Mouse (Mus musculus) layer of hippocampus, adult 9-10 months (tissue): Measurements from ENCODE around the gene Aldh1a3.

Source experiments
- DNase-seq: peaks from one replicate; pipeline ENCODE4 v3.0.0; 2022; ENCODE audit warnings: low spot score

Gene Aldh1a3

GRCm38 (mm10) chr7:66427437-66428161 is at the start of gene Aldh1a3:
Aldh1a3 (minus strand) TSS chr7:66427517.
- DNase-seq: no peak

GRCm38 (mm10) chr7:66476289-66476688 is 49.0 kb upstream of the Aldh1a3 start:
- DNase-seq: no peak

DNA sequence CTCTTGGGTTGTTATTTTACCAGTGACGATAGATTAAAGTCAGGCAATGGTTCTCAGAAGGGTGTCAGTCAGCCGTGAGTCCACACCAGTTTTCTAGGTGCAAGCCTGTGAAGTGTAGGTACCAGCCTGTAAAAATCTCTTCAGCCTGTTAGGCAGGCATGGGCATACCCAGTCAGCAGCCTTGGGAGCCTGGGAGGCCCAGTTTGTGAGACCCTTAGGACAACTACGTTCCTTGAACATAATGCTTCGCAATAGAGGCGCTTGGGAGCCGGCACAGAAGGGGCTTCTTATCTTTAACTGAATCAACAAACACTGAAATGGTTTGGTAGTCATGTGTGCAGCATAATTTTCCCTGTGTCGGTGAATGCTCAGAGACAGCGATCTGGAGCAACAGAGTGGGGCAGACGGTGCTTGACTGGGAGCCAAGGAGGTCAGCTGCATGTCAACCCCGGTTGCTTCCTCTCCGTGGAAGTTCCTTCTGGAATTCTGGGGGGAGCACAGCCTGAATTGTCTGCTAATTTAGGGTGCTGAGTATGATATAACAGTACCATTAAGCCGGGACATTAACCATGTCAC is 44.4 kb upstream of the Aldh1a3 start:
- no peak for DNase-seq

DNA sequence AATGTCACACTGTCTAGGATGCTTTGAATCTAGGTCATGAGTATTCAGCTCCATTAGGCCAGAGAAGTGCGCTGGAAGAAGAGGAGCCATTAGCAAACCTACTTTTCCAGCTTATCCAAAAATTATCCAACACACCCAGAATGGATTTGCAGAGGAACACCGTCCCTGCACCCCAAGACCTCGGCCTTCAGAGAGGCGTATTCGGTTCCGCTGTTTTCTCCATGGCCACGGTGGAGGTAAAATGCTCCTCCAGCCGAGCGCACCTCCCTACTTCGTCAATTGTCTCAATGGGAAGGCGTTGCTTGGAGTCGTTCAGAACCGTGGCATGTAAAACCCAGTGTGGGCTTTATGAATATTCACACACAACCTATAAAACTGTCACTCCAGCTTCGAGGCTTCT is 39.3 kb upstream of the Aldh1a3 start:
- DNase-seq: no peak

DNA sequence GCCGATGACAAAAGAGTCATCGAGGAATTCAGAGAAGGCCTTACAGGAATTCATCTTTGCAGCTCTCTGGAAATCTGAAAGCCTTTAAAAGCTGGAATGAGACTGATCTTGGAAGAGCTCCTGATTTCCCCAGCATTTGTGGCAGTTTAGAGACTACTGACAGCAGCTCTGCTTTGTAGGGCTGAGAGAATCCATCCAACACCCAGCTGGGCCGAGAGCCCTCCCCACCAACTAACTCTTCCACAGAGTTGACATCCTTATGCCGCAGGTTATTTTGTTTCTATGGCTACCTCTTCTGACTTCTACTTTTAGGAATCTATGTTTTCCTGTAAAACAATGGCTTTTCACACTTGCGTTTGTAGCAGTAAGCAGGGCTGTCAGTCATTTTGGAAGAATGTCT is 37.9 kb upstream of the Aldh1a3 start:
- no peak for DNase-seq

GRCm38 (mm10) chr7:66463081-66463480 is 35.8 kb upstream of the Aldh1a3 start:
- no peak for DNase-seq

DNA sequence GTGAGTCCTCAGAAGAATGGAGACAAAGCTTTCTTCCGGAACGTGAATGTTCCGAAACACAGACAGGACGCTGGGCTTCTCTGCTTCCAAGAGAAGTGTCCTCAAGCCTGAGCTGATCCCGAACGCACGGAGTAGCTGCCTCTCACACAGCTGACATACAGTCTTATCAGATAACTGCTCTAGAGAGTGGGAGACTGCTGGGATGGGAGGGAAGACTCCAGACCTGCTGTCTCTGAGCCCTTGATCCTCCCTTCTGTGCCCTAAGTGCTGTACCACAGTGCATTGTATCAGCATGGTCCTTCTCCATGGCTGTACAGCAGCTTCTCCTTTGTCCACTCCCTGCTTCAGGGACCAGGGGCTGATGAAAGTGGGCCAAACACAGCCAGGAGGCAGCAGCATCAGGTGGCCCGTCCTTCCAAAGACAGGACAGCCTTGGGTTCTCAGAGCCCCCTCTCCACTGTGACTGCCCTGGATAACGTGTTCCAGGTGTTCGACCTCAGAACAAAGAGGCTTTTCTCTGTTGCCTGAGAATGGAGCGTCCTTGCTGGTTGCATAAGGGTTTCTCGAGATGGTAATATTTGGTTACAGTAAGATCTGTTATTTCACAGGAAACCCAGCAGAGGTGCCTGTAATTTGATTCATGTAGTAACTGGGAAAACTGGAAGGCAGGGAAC is 24.4 kb upstream of the Aldh1a3 start:
- no peak for DNase-seq

- DNase-seq: no peak
Measured at GRCm38 (mm10) chr7:66449971-66450752, 22.8 kb upstream of the Aldh1a3 start.

DNA sequence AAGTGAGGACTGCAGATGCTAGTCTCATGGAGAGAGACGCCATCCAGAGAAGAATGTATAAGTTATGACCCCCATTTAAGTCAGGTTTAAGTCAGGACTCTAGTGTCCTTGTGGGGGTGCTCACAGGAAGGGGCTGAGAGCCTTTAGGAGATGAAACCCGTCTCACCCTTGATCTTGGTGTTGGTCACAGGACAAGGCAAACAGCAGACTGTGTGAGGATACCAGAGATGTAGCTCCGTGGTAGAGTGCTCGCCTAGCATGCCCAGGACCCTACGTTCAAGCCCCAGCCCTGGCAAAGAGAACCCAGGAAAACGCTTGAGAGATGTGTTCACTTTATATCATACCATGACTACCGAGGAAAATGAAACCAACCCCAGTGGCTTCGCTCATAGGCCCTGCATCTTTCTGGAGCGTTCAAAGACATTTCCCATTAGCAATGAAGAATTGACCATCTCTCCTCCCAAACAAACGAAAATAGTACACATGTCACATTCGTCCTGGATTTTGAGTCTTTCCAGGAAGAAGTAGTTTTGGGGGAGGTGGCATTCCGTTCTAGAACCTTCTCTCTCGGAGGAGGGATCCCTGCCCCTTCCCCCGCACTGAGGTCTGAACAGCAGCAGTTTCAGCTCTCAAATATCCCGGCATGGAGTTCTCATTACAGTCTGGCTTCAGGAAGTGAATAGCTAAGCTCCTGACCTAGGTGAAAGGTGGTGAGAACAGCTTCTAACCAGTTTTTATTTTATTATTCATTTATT is 21.6 kb upstream of the Aldh1a3 start:
- no peak for DNase-seq

GRCm38 (mm10) chr7:66448304-66448703 is 21.0 kb upstream of the Aldh1a3 start:
- DNase-seq: no peak

GRCm38 (mm10) chr7:66446860-66447259 is 19.5 kb upstream of the Aldh1a3 start:
- DNase-seq: no peak

DNA sequence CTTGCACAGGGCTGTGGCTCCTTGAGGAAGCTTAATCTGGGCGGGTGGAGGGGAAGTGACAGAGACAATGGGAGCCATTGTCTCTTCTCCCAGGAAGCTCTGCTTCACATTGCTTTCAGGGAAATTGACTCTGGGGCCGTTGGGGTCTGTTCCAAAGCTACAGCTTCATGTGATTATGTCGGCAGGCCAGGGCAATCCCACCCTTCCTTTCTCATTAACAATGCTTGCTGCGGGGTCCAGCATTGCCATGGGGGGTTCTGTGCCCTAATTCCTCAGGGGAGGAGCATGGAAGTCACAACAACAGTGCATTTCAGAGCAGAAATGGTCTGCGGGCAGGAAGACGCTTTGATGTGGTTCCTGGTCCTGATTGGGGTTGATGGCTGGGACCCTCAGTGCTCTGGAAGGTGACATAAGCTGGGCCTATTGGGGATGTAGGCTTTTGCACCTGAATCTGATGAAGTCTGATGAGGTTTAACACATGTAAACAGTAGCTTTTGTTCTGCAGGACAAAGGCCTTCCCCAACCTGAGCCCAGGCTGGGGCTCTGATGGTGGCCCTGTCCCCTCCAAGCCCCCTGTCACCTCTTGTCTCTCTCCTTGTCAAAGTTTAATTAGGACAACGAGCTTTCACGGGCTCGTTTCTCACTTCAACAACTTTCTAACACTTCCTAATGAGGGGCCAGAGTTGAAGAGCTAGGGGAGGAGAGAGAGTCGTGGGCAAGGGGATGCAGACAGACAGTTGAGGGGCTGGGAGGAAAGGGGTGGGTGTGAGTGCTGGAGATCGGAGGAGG is 18.0 kb upstream of the Aldh1a3 start:
- DNase-seq: no peak

- DNase-seq: no peak
Measured at GRCm38 (mm10) chr7:66444706-66445105, 17.4 kb upstream of the Aldh1a3 start.

GRCm38 (mm10) chr7:66442501-66443369 is 15.4 kb upstream of the Aldh1a3 start:
- no peak for DNase-seq

DNA sequence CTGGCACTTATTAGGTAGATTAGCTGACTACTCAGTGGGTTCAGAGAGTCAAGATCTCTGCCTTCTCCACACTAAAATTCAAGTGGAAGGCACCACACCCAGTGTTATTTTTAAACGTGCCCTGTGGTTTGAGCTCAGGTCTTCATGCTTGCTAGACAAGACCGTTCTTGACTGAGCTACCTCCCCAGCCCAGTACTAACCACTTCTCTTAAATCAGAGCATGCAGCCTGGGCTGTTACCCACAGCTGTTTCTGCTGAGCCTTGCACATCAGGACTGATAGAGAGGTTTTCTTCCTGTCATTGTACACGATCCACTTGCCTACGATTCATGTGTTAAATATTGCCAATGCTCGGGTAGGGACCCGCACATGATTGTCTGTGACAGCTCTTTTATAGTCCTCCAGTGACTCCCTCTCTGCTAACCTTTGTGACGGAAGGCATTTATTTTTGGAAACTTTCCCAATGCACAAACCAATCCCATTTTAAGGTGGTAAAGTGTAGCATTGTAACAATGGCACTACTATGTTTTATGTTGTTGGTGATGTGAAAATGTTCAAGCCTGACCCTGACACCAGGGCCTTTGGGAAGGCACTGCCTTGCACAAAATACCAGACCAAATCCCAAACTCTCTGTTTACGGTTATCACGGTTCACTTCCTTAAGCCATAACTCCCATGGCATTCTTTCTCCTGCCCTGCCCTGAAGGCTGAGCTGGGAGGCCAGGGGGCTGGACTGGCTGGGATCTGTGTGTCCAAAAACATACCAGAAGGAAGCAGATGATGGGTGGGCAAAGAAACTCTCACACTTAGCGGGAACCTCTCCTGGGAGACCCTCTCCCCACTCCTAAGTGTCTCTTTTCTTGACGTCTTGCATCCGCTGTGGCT is 11.7 kb upstream of the Aldh1a3 start:
- DNase-seq: no peak

DNA sequence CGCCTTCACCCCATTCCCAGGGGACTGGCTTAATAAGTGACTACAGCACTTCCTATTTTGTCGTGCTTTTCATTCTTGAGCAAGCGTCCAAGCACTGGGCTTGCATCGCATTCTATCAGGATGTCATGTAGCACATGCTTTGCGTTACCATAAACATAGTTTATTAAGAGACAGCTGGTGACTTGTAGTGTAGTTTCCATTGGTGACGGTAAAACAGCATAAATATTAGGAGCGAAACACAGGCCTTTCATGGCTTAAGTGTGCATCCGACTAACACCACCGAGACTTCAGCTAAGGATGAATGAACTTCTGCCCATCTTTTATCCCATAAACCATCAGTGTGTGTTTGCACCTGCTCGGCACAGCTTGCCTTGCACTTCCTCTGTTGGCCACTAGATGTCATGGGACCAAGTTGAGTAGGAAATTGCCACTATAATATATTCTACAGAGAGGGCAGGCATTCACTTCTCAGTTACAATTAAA is 7.2 kb upstream of the Aldh1a3 start:
- peak; percentile 67 for DNase-seq

- DNase-seq: no peak
Measured at GRCm38 (mm10) chr7:66427053-66427436, 272 bp downstream of the Aldh1a3 start.

DNA sequence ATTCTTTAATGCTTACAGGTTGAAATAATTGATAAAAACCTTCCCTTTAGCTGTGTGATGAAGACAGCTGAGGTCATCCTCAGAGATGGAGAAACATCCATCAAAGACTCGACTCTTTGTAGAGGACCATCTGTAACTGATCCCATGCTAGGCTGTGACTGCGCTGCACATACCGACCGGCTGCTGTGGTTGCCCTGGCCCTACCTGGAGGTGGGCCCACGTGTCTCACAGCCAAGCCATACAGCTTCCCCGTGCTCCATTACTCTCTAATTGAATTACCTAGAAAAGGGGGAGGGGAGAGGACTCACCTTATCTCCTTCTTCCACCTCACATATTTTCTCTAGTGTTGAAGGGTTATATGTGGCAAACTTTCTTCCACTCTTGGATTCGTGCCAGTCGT is 5.4 kb downstream of the Aldh1a3 start:
- no peak for DNase-seq

DNA sequence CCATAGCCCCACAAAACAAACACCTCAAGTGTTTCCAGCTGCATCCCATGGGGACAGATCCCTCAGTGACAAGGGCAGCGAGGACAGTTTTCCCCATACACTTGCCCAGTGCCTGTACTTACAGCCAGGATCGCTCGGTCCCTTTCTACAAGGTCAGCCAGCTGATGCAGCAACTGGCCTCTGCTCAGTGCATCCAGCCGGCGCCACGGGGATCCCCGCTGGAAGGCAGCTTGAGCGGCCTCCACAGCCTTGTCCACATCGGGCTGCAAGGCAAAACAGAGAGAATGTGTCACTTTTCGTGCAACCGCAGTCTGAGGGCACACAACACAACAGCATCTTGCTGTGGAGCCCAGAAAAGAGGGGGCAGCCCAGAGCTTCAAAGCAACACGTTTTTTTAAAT is 8.3 kb downstream of the Aldh1a3 start:
- no peak for DNase-seq
